Mouse (Mus musculus): ENCODE data around the gene Cyp27b1.

DNA sequence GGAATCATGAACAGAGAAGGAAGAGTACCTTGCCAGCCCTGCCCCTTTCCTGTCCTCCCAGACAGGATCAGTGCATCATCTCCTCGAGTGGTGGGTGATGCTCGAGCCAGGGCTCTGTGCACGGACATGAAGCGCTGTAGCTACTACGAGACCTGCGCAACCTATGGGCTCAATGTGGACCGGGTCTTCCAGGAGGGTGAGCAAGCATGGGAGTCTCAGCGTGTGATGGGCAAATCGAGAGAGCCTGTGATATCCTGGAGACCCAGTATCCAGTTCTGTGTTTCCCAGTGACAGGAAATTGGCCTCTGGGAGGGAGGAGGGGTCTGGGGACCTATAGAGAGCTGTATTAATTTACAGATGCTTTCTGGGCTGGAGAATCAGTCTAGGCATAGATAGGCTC, 37.0 kb downstream of the Cyp27b1 start:
- TF ChIP-seq POLR2A (IDR thresholded peaks at IDR 0.05; ENCODE audit: borderline replicate concordance, insufficient read depth, low read length) (no peak), CTCF (IDR thresholded peaks at IDR 0.05; ENCODE audit: borderline replicate concordance, insufficient read depth, low read depth, low read length) (no peak)
